Mouse (Mus musculus) liver, adult 2 months (tissue): ENCODE measurements at regions not wholly inside any gene's neighbourhood (a gene's known extent, or its start where the extent isn't known, plus 50 kb on each side); places are given as distances from the start of the nearest gene placed in this dataset.

Experiments used
- CTCF ChIP-seq: fragments of 200-500 bp; IDR thresholded peaks from 2 replicates; pipeline ENCODE4 v1.5.1; 2011; ENCODE audit warnings: low read depth, low read length, control low read depth
- POLR2A ChIP-seq: fragments of 200-500 bp; IDR thresholded peaks from 2 replicates; pipeline ENCODE4 v1.6.1; 2011; ENCODE audit warnings: low read length, control low read depth; ENCODE audit not compliant: insufficient read depth; ENCODE audit errors: extremely low read depth

DNA sequence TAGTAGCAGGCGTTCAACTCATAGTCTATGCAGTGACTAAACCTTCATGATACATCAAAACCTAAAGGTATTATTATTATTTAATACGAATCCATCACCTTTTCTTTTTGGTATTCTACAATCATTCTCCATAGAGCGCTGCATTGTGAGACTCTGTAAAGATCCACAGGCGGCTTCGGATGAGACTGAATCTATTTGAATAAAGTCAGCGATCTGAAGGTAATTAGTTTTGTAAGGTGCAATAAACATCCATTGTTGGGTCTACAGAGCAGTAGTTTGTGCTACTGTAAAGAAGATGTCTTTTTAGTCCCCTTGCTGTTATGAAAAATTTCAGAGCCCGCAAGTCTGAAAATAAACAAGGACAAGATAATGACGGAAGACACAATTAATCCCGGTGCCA, 168.9 kb upstream of the Nr5a2 start:
- no peak for TF ChIP-seq CTCF
- no peak for TF ChIP-seq POLR2A
